Mouse (Mus musculus): ENCODE results near the gene Nwd2. TPM values are rescaled to one million over a fixed set of nuclear protein-coding genes. Genes with fewer than 3 reads are reported as not detected.

Nwd2 gene
- polyA plus RNA-seq, 1 experiment from 2014 or later, result 16.6 TPM

DNA sequence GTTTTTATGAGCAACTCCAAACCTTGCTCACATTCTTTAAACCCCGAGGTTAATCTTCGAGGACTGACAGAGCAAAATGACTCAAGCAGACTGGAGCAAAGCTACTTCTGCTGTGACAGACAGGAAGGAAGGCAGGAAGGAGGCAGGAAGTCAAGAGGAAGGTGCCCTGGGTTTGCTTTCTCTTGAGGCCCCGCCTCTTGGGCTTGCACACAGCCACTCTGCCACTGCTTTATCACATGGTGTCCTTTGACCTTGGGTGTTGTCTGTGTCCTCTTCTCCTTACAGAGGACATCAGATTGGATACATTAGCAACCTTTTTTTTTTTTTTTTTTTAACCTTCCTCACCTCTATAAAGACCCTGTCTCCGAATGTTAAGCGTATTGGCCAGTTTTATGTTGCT is 188.2 kb downstream of the Nwd2 start:
- no peak overlapping the region for H3K27ac ChIP-seq (replicated peaks)
- H3K27me3 ChIP-seq, result no peaks in the 10 kb centered on the region
- no peak overlapping the region for H3K4me2 ChIP-seq
- no peak overlapping the region for H3K9ac ChIP-seq
- no peak for ATAC-seq (ENCODE audit: low read depth)
- H3K4me1 ChIP-seq (replicated peaks), result 0 out of 2 replicates have a peak, but pooled peaks cover 6% of the 10 kb centered on the region
- WGBS, result 88% methylated on average over 5 of the region's 5 CpGs
- no peaks in the 10 kb centered on the region for H3K9me3 ChIP-seq
- no peaks in the 10 kb centered on the region for H3K36me3 ChIP-seq
- no peak overlapping the region for H3K4me3 ChIP-seq

DNA sequence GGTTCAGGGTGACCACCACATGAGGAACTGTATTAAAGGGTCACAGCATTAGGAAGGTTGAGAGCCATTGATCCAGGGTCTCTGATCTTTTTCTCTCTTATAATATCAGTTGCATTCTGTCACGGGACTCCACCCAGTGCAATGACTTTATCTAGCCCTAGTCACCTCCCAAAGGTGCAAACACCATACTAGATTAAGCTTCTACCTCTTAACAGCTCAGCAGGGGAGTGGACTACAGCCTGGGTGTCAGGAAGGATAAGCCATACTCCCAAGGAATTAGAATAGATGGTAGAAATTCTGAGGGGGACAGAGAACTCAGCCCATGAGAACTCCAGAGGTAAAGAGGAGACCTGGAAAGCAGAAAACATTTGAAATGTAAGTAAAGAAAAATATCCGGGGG is 188.9 kb downstream of the Nwd2 start:
- Histone ChIP-seq H3K4me1 (replicated peaks) (0 out of 2 replicates have a peak, but pooled peaks cover 6% of the 10 kb centered on the region), H3K9ac (no peak overlapping the region), H3K36me3 (no peaks in the 10 kb centered on the region), H3K27ac (replicated peaks) (no peak overlapping the region), H3K27me3 (no peaks in the 10 kb centered on the region), H3K4me2 (no peak overlapping the region), H3K9me3 (no peaks in the 10 kb centered on the region), H3K4me3 (no peak overlapping the region)
- ATAC-seq (ENCODE audit: low read depth), result no peak
- 91% methylated on average over 2 of the region's 2 CpGs for WGBS

DNA sequence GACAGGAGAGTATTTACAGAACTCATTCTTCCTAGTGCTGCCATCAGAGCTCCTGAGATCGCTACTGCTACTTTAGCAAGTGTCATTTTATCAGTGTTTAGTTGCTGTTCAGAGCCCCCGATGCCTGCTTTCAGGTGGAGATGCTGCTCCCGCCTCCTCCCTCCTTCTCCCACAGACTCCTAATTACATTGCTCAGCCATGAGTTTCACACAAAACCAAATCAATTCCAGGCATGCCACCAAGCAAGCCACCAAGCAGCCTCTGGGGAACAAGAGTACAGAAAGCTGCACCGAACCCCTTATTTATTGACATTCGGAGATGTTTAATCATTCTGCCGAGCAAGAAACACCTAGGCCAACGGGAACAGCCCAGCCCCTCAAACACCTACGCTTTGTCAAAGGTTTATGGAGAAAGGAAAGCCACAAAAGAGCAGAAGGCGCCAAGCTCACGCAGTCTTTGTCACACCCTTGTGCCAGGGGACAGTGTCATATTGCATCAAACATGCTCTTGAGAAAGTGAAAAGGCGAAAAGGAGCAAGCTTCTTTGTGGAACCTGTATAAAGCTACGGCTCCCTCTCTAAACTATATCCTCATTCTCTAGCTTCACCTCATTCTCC is 191.0 kb downstream of the Nwd2 start:
- 67% methylated on average over 12 of the region's 12 CpGs for whole genome bisulfite sequencing

DNA sequence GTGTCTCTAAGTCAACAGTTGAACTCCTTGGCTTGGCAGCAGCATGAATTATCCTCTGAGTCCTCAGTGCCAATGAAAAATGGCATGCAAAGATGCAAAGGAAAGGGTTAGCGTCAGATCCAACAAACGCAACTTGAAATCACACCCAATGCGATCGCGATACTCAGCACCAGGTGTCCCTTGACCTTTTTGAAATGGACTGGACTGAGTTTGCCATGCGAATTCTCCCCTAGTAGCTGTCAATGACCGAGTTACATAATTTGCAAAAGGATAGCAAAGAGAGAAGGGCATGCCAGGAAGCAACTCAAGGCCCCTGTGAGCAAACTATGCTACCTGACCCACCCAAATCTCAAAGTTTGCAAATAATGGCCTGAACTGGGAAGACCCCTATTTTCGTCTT is 198.2 kb downstream of the Nwd2 start:
- peaks cover 8% of the 10 kb centered on the region; the same call in 1 of the 2 replicates for H3K9me3 ChIP-seq
- H3K27me3 ChIP-seq, result no peaks in the 10 kb centered on the region
- H3K27ac ChIP-seq (replicated peaks), result no peak overlapping the region
- no peak overlapping the region for H3K4me3 ChIP-seq
- ATAC-seq (ENCODE audit: low read depth), result no peak
- H3K4me2 ChIP-seq, result no peak overlapping the region
- H3K9ac ChIP-seq, result no peak overlapping the region
- 95% methylated on average over 8 of the region's 8 CpGs for WGBS
- H3K4me1 ChIP-seq (replicated peaks), result no peaks in the 10 kb centered on the region
- H3K36me3 ChIP-seq, result no peaks in the 10 kb centered on the region

More for the DNA sequence above, 191.0 kb downstream of the Nwd2 start:
- no peak; the same call in 1 of the 2 replicates for ATAC-seq (ENCODE audit: low read depth)
- H3K27ac ChIP-seq (replicated peaks), result no peak overlapping the region
- H3K9ac ChIP-seq, result no peak overlapping the region
- no peak overlapping the region for H3K4me3 ChIP-seq
- H3K9me3 ChIP-seq, result no peaks in the 10 kb centered on the region
- H3K4me1 ChIP-seq (replicated peaks), result 0 out of 2 replicates have a peak, but pooled peaks cover 6% of the 10 kb centered on the region
- H3K27me3 ChIP-seq, result no peaks in the 10 kb centered on the region
- H3K36me3 ChIP-seq, result no peaks in the 10 kb centered on the region
- H3K4me2 ChIP-seq, result no peak overlapping the region

DNA sequence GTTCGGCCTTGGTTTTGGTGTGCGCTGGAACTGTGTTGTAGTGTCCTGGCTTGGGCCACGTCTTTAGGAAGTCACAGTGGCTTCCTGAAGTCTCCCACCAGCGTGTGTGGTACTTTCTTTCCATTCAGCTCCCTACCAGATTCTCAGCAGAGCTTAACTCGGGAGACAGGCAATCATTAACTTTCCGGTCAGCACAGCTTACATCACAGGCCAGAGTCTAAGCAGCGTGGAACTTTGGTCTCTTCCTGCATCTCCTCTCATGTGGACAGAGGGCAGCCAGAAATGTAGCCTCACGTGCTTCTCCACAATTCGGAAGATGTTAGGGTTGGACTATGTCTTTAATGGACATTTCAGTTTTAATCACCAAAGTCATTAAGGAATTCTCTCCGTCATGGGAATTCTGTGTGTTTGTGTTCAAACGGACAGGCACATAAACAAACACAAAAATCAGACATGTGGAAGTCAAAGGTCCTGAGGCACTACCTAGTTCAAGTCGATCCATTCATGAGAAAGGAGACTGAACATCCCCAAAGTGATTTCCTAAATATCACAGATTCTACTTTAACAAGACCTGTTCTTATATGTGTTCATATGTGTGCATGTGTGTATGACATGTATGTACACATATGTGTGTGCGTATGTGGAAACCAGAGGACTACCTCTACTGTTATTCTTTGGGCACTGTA is 198.8 kb downstream of the Nwd2 start:
- Histone ChIP-seq H3K27me3 (no peaks in the 10 kb centered on the region), H3K4me3 (no peak overlapping the region), H3K9me3 (peaks cover 8% of the 10 kb centered on the region; the same call in 1 of the 2 replicates), H3K27ac (replicated peaks) (no peak overlapping the region), H3K9ac (no peak overlapping the region), H3K4me1 (replicated peaks) (no peaks in the 10 kb centered on the region), H3K4me2 (no peak overlapping the region), H3K36me3 (no peaks in the 10 kb centered on the region)
- no peak for ATAC-seq (ENCODE audit: low read depth)
- 90% methylated on average over 13 of the region's 13 CpGs for WGBS

DNA sequence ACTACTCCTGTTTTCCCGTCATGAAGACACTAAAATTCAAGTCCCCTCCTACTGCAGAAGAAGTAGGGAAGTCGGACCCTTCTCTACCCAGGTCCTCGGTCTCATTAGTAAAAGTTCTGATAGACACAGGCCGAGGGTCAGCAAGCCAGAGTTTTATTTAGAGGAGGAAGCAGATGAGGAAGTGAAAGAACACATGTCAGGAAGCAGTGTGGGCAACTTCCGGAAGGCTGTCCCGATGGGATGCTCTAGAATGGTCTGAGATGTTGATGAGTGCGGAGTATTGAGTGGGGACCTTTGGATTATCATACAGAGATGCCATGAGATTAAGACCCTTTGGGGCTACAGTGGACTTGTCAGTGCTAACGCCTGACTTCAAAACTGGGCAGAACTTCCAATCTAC is 210.0 kb downstream of the Nwd2 start:
- H3K4me2 ChIP-seq, result no peak overlapping the region
- 89% methylated on average over 8 of the region's 8 CpGs for WGBS
- no peaks in the 10 kb centered on the region for H3K4me1 ChIP-seq (replicated peaks)
- no peaks in the 10 kb centered on the region for H3K9me3 ChIP-seq
- no peak overlapping the region for H3K27ac ChIP-seq (replicated peaks)
- H3K36me3 ChIP-seq, result no peaks in the 10 kb centered on the region
- no peaks in the 10 kb centered on the region for H3K27me3 ChIP-seq
- ATAC-seq (ENCODE audit: low read depth), result no peak
- H3K9ac ChIP-seq, result no peak overlapping the region
- H3K4me3 ChIP-seq, result no peak overlapping the region

Other genes starting within 250 kb of the Nwd2 start
- 4.5 and 5.1 TPM in 2 replicates for gene 0610040J01Rik, start 163.3 kb downstream of the Nwd2 start, polyA plus RNA-seq (2015; fragmentation: Nextera tagmentation; extraction: Ambion mirVana)

Measured in neural tube, embryonic 13.5 days (tissue).